Mouse (Mus musculus) lung, embryonic 16.5 days (tissue): ENCODE results near the gene Abi1. TPM values are rescaled to one million over a fixed set of nuclear protein-coding genes. Genes with fewer than 3 reads are reported as not detected.

Experiments
- ATAC-seq: fragments of 200-750 bp; cut with Nextera tagmentation; 2 replicates; pipeline ENCODE4 v1.8.0; 2017; ENCODE audit warnings: low read depth, mild to moderate bottlenecking, moderate library complexity
- H3K27ac ChIP-seq: fragments of 300-500 bp; sonication (generic); 2 replicates; pipeline ENCODE4 v1.5.1; 2014; ENCODE audit warnings: mild to moderate bottlenecking, control low read depth, low read length
- H3K27me3 ChIP-seq: fragments of 300-500 bp; sonication (generic); 2 replicates; pipeline ENCODE4 v1.6.1; 2014; ENCODE audit warnings: low read depth, low read length, mixed read lengths; ENCODE audit not compliant: control insufficient read depth, insufficient read depth
- H3K36me3 ChIP-seq: fragments of 300-500 bp; sonication (generic); 2 replicates; pipeline ENCODE4 v1.6.1; 2014; ENCODE audit warnings: low read length; ENCODE audit not compliant: control insufficient read depth, insufficient read depth
- H3K4me1 ChIP-seq: fragments of 300-500 bp; sonication (generic); replicated peaks from 2 replicates; pipeline ENCODE4 v1.6.1; 2014; ENCODE audit warnings: low read length, mixed read lengths; ENCODE audit not compliant: control insufficient read depth, insufficient read depth
- H3K4me2 ChIP-seq: fragments of 300-500 bp; sonication (generic); 2 replicates; pipeline ENCODE4 v1.6.1; 2014; ENCODE audit warnings: low read depth, low read length, control low read depth
- H3K4me3 ChIP-seq: fragments of 300-500 bp; sonication (generic); 2 replicates; pipeline ENCODE4 v1.5.1; 2014; ENCODE audit warnings: mild to moderate bottlenecking, low read length, control low read depth
- H3K9ac ChIP-seq: fragments of 300-500 bp; sonication (generic); 2 replicates; pipeline ENCODE4 v1.6.1; 2014; ENCODE audit warnings: low read length, control low read depth
- H3K9me3 ChIP-seq: fragments of 300-500 bp; sonication (generic); 2 replicates; pipeline ENCODE4 v1.6.1; 2016; ENCODE audit warnings: low read length; ENCODE audit not compliant: control insufficient read depth
- WGBS: fragments of 180-500 bp; shearing (Covaris S2); extraction: QIAGEN DNeasy Blood & Tissue Kit; methylation state at CpG from one replicate; pipeline ENCODE4 v1.1.7; 2014; 5-methylcytosine and 5-hydroxymethylcytosine counted together
- polyA plus RNA-seq: library from polyadenylated mRNA; unstranded; fragments of >200 nt; fragmentation: Nextera tagmentation; extraction: Ambion mirVana; gene quantifications from 2 replicates; pipeline ENCODE4 v1.2.1, GENCODE M21; 2015

Abi1 gene
- polyA plus RNA-seq, 1 experiment from 2014 or later, result 57.9 TPM

- WGBS, result under 1% methylated on average over 81 of the region's 81 CpGs
- Histone ChIP-seq H3K9me3 (no peaks in the 10 kb centered on the region), H3K36me3 (no peaks in the 10 kb centered on the region), H3K4me2 (peak within 1 kb of the TSS; percentile 92), H3K4me1 (peaks cover 5% of the 10 kb centered on the region; the same call in 1 of the 2 replicates), H3K4me3 (peak within 1 kb of the TSS; percentile 95), H3K9ac (peak within 1 kb of the TSS; percentile 83), H3K27me3 (no peaks in the 10 kb centered on the region), H3K27ac (peak within 1 kb of the TSS; percentile 83)
- ATAC-seq, result peak; percentile 100
Observed at GRCm38 (mm10) chr2:22895282-22896273, 144.5 kb downstream of the Abi1 start, which contains the start of gene Pdss1. Gene Pdss1, plus strand, starts transcription at chr2:22895522.

GRCm38 (mm10) chr2:22894932-22895281, 145.1 kb downstream of the Abi1 start:
- no peak; the same call in 1 of the 2 replicates for ATAC-seq
- Histone ChIP-seq H3K4me1 (peaks cover 5% of the 10 kb centered on the region; the same call in 1 of the 2 replicates), H3K27ac (peak overlapping the region; percentile 83), H3K4me2 (peak overlapping the region; percentile 92), H3K36me3 (no peaks in the 10 kb centered on the region), H3K27me3 (no peaks in the 10 kb centered on the region), H3K9ac (peak overlapping the region; percentile 83), H3K9me3 (no peaks in the 10 kb centered on the region), H3K4me3 (peak overlapping the region; percentile 95)
- WGBS, result 16% methylated on average over 9 of the region's 9 CpGs

Other genes with a start within 250 kb of the Abi1 start
- gene Pdss1, start 144.7 kb downstream of the Abi1 start, polyA plus RNA-seq, result 17.0 and 19.4 TPM in 2 replicates
- 32.0 and 32.1 TPM in 2 replicates for gene Acbd5, start 27.9 kb upstream of the Abi1 start, polyA plus RNA-seq
- gene Mastl, start 115.8 kb upstream of the Abi1 start, polyA plus RNA-seq, result 12.2 and 13.2 TPM in 2 replicates
- gene Yme1l1, start 116.1 kb upstream of the Abi1 start, polyA plus RNA-seq, result 73.1 and 81.3 TPM in 2 replicates
- not detected in 2 replicates for gene 4931423N10Rik, start 167.2 kb upstream of the Abi1 start, polyA plus RNA-seq